Mouse (Mus musculus): ENCODE measurements around the gene Mup14.
"Not testable (repeated sequence)": the region's sequence is repeated elsewhere in the genome, so short reads cannot be mapped to it uniquely, and the experiment has no call there.

Mup14 gene

GRCm38 (mm10) chr4:61303900-61304299 lies at the start of gene Mup14:
Gene Mup14 (minus strand): TSS chr4:61304000.
- not testable (repeated sequence) for DNase-seq

- DNase-seq = not testable (repeated sequence)
Observed at GRCm38 (mm10) chr4:61338108-61338507, 34.3 kb upstream of the Mup14 start.
